Mouse (Mus musculus): ENCODE results near the gene Olfr671.
"Not testable (repeated sequence)": the region's sequence is repeated elsewhere in the genome, so short reads cannot be mapped to it uniquely, and the experiment has no call there.

The Olfr671 gene

GRCm38 (mm10) chr7:104979026-104979425 is at the start of gene Olfr671:
TSS of gene Olfr671 (minus strand) at chr7:104979126.
- in situ Hi-C loops (cut with MboI, MseI), result no loop called here

GRCm38 (mm10) chr7:105028360-105028759 is 49.4 kb upstream of the Olfr671 start, which contains the start of gene Olfr675:
TSS of gene Olfr675 (minus strand) at chr7:105028460.
- in situ Hi-C loops (cut with MboI, MseI), result no loop called here

GRCm38 (mm10) chr7:105022530-105022929 is 43.6 kb upstream of the Olfr671 start:
- in situ Hi-C loops (cut with MboI, MseI), result no loop called here

- in situ Hi-C loops (cut with MboI, MseI), result no loop called here
These were observed 23.0 kb upstream of the Olfr671 start, which contains the start of gene Olfr672 for GRCm38 (mm10) chr7:105001929-105002328. TSS of gene Olfr672 (minus strand) at chr7:105002029.

- in situ Hi-C loops (cut with MboI, MseI), result not testable (repeated sequence)
These were observed 6.4 kb downstream of the Olfr671 start for GRCm38 (mm10) chr7:104972507-104972906.

GRCm38 (mm10) chr7:104962520-104962919 is 16.4 kb downstream of the Olfr671 start, which contains the start of gene Olfr670:
TSS of gene Olfr670 (minus strand) at chr7:104962620.
- in situ Hi-C loops (cut with MboI, MseI), result no loop called here

- in situ Hi-C loops (cut with MboI, MseI), result not testable (repeated sequence)
These were observed 28.7 kb downstream of the Olfr671 start for GRCm38 (mm10) chr7:104950234-104950633.

GRCm38 (mm10) chr7:104933940-104934339 is 45.0 kb downstream of the Olfr671 start, which contains the start of gene Olfr669:
TSS of gene Olfr669 (plus strand) at chr7:104934240.
- in situ Hi-C loops (cut with MboI, MseI), result no loop called here

- in situ Hi-C loops (cut with MboI, MseI), result no loop called here
These were observed 51.0 kb downstream of the Olfr671 start, which contains the start of gene Olfr668 for GRCm38 (mm10) chr7:104927957-104928356. TSS of gene Olfr668 (minus strand) at chr7:104928057.

Data from T-helper 2 cell (primary cell).